Mouse (Mus musculus) heart, embryonic 16.5 days (tissue): ENCODE measurements around the gene Chil1. TPM values are rescaled to one million over a fixed set of nuclear protein-coding genes. Genes with fewer than 3 reads are reported as not detected.

Experiments used
- ATAC-seq: fragments of 200-750 bp; cut with Nextera tagmentation; replicated peaks from 2 replicates; pipeline ENCODE4 v1.8.0; 2017; ENCODE audit warnings: moderate number of reproducible peaks; ENCODE audit not compliant: insufficient read depth, low FRiP score; ENCODE audit errors: extremely low read depth
- H3K27ac ChIP-seq: fragments of 300-500 bp; sonication (generic); 2 replicates; pipeline ENCODE4 v1.5.1; 2014; ENCODE audit warnings: mild to moderate bottlenecking, low read length, control low read depth, moderate library complexity
- H3K27me3 ChIP-seq: fragments of 300-500 bp; sonication (generic); 2 replicates; pipeline ENCODE4 v1.6.1; 2014; ENCODE audit warnings: low read length, mixed read lengths; ENCODE audit not compliant: control insufficient read depth, insufficient read depth
- H3K36me3 ChIP-seq: fragments of 300-500 bp; sonication (generic); 2 replicates; pipeline ENCODE4 v1.6.1; 2014; ENCODE audit not compliant: control insufficient read depth, insufficient read depth
- H3K4me1 ChIP-seq: fragments of 300-500 bp; sonication (generic); 2 replicates; pipeline ENCODE4 v1.6.1; 2014; ENCODE audit warnings: low read length, mixed read lengths; ENCODE audit not compliant: control insufficient read depth, insufficient read depth
- H3K4me2 ChIP-seq: fragments of 300-500 bp; sonication (generic); 2 replicates; pipeline ENCODE4 v1.6.1; 2014; ENCODE audit warnings: low read depth, mild to moderate bottlenecking, control low read depth, low read length
- H3K4me3 ChIP-seq: fragments of 300-500 bp; sonication (generic); 2 replicates; pipeline ENCODE4 v1.5.1; 2014; ENCODE audit warnings: mild to moderate bottlenecking, control low read depth, low read length
- H3K9ac ChIP-seq: fragments of 300-500 bp; sonication (generic); 2 replicates; pipeline ENCODE4 v1.6.1; 2014; ENCODE audit warnings: low read length, control low read depth
- H3K9me3 ChIP-seq: fragments of 300-500 bp; sonication (generic); replicated peaks from 2 replicates; pipeline ENCODE4 v1.6.1; 2016; ENCODE audit warnings: low read length; ENCODE audit not compliant: control insufficient read depth
- WGBS: fragments of 180-500 bp; shearing (Covaris S2); extraction: QIAGEN DNeasy Blood & Tissue Kit; methylation state at CpG from one replicate; pipeline ENCODE4 v1.1.7; 2014; 5-methylcytosine and 5-hydroxymethylcytosine counted together
- polyA plus RNA-seq: library from polyadenylated mRNA; unstranded; fragments of >200 nt; fragmentation: Nextera tagmentation; extraction: Ambion mirVana; gene quantifications from 2 replicates; pipeline ENCODE4 v1.2.1, GENCODE M21; 2015

The Chil1 gene
- polyA plus RNA-seq, 1 experiment from 2014 or later = 1.2 TPM

- no peak overlapping the region for H3K4me3 ChIP-seq
- H3K9me3 ChIP-seq = no peaks in the 10 kb centered on the region
- no peak for ATAC-seq
- WGBS = 80% methylated on average over 15 of the region's 15 CpGs
- H3K27me3 ChIP-seq = no peaks in the 10 kb centered on the region
- H3K36me3 ChIP-seq = no peaks in the 10 kb centered on the region
- H3K4me2 ChIP-seq = no peak overlapping the region
- peaks cover 27% of the 10 kb centered on the region for H3K4me1 ChIP-seq
- no peak overlapping the region for H3K9ac ChIP-seq
- no peak overlapping the region for H3K27ac ChIP-seq
Measured at GRCm38 (mm10) chr1:134197325-134197982, 15.5 kb downstream of the Chil1 start.

GRCm38 (mm10) chr1:134198197-134198995 is 16.4 kb downstream of the Chil1 start:
- no peak for ATAC-seq
- no peaks in the 10 kb centered on the region for H3K27me3 ChIP-seq
- no peak overlapping the region for H3K27ac ChIP-seq
- H3K36me3 ChIP-seq = 0 out of 2 replicates have a peak, but pooled peaks cover 4% of the 10 kb centered on the region
- no peaks in the 10 kb centered on the region for H3K9me3 ChIP-seq
- peaks cover 24% of the 10 kb centered on the region for H3K4me1 ChIP-seq
- H3K4me3 ChIP-seq = no peak overlapping the region
- 86% methylated on average over 12 of the region's 12 CpGs for WGBS
- H3K9ac ChIP-seq = no peak overlapping the region
- H3K4me2 ChIP-seq = no peak overlapping the region

GRCm38 (mm10) chr1:134200481-134200880 is 18.5 kb downstream of the Chil1 start:
- Histone ChIP-seq H3K36me3 (0 out of 2 replicates have a peak, but pooled peaks cover 5% of the 10 kb centered on the region), H3K4me1 (peaks cover 12% of the 10 kb centered on the region), H3K27me3 (no peaks in the 10 kb centered on the region), H3K4me3 (no peak overlapping the region), H3K9me3 (no peaks in the 10 kb centered on the region), H3K27ac (no peak overlapping the region), H3K4me2 (no peak overlapping the region), H3K9ac (no peak overlapping the region)
- 64% methylated on average over 2 of the region's 2 CpGs for WGBS
- ATAC-seq = no peak

- 87% methylated on average over 6 of the region's 6 CpGs for WGBS
- no peak overlapping the region for H3K9ac ChIP-seq
- H3K4me2 ChIP-seq = no peak overlapping the region
- ATAC-seq = no peak
- H3K27ac ChIP-seq = no peak overlapping the region
- no peak overlapping the region for H3K4me3 ChIP-seq
- 0 out of 2 replicates have a peak, but pooled peaks cover 5% of the 10 kb centered on the region for H3K36me3 ChIP-seq
- H3K4me1 ChIP-seq = peaks cover 12% of the 10 kb centered on the region
- no peaks in the 10 kb centered on the region for H3K9me3 ChIP-seq
- H3K27me3 ChIP-seq = no peaks in the 10 kb centered on the region
Measured at GRCm38 (mm10) chr1:134200998-134201686, 19.2 kb downstream of the Chil1 start.

- Histone ChIP-seq H3K4me2 (no peak overlapping the region), H3K9ac (no peak overlapping the region), H3K36me3 (0 out of 2 replicates have a peak, but pooled peaks cover 5% of the 10 kb centered on the region), H3K27me3 (no peaks in the 10 kb centered on the region), H3K9me3 (no peaks in the 10 kb centered on the region), H3K4me1 (peaks cover 11% of the 10 kb centered on the region), H3K27ac (no peak overlapping the region), H3K4me3 (no peak overlapping the region)
- WGBS = 44% methylated on average over 3 of the region's 3 CpGs
- ATAC-seq = no peak
Measured at GRCm38 (mm10) chr1:134201751-134202420, 19.9 kb downstream of the Chil1 start.

- Histone ChIP-seq H3K27me3 (no peaks in the 10 kb centered on the region), H3K4me1 (peaks cover 11% of the 10 kb centered on the region), H3K9ac (no peak overlapping the region), H3K4me3 (no peak overlapping the region), H3K36me3 (0 out of 2 replicates have a peak, but pooled peaks cover 5% of the 10 kb centered on the region), H3K4me2 (no peak overlapping the region), H3K27ac (no peak overlapping the region), H3K9me3 (no peaks in the 10 kb centered on the region)
- ATAC-seq = no peak
- WGBS = 87% methylated on average over 13 of the region's 13 CpGs
Measured at GRCm38 (mm10) chr1:134204230-134204629, 22.3 kb downstream of the Chil1 start.

GRCm38 (mm10) chr1:134205296-134206018 is 23.5 kb downstream of the Chil1 start:
- no peak for ATAC-seq
- 0 out of 2 replicates have a peak, but pooled peaks cover 5% of the 10 kb centered on the region for H3K36me3 ChIP-seq
- no peak overlapping the region for H3K4me3 ChIP-seq
- H3K27me3 ChIP-seq = no peaks in the 10 kb centered on the region
- H3K4me1 ChIP-seq = peaks cover 11% of the 10 kb centered on the region
- no peak overlapping the region for H3K4me2 ChIP-seq
- H3K9me3 ChIP-seq = no peaks in the 10 kb centered on the region
- no peak overlapping the region for H3K27ac ChIP-seq
- no peak overlapping the region for H3K9ac ChIP-seq
- WGBS = 11% methylated on average over 9 of the region's 9 CpGs

- no peak for ATAC-seq
- Histone ChIP-seq H3K36me3 (0 out of 2 replicates have a peak, but pooled peaks cover 5% of the 10 kb centered on the region), H3K4me1 (peaks cover 11% of the 10 kb centered on the region), H3K9me3 (no peaks in the 10 kb centered on the region), H3K4me3 (no peak overlapping the region), H3K9ac (no peak overlapping the region), H3K27ac (no peak overlapping the region), H3K4me2 (no peak overlapping the region), H3K27me3 (no peaks in the 10 kb centered on the region)
- WGBS = 29% methylated on average over 5 of the region's 5 CpGs
Measured at GRCm38 (mm10) chr1:134206085-134206484, 24.1 kb downstream of the Chil1 start.
